Mouse (Mus musculus) lung, postnatal 10 days (tissue): Measurements from ENCODE around the gene Notum.
"Not testable (repeated sequence)": the region's sequence is repeated elsewhere in the genome, so short reads cannot be mapped to it uniquely, and the experiment has no call there.

Experiments
- DNase-seq: peaks from one replicate; pipeline ENCODE4 v3.0.0; 2021

Gene Notum

DNA sequence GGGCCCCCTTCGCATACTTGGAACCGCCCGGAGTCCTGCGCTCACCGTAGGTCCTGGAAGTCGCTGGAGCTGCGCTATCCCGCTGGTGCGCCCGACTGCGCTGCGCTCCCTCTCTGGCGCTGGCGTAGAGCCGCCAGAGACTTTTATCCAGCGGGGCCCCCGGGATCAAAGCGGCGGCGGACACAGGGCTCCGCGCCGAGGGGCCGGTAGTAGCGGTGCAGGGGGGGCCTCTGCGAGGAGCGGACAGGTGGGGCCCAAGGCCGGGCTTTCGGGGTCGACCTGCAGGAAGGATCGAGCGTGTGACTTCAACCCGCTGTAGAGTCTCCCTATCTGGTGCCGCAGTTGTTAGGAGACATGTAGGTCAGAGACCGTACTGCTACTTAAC, at the start of gene Notum:
Gene Notum, minus strand, starts transcription at position 100 of the 385 bp plus-strand sequence.
- DNase-seq = no peak

DNA sequence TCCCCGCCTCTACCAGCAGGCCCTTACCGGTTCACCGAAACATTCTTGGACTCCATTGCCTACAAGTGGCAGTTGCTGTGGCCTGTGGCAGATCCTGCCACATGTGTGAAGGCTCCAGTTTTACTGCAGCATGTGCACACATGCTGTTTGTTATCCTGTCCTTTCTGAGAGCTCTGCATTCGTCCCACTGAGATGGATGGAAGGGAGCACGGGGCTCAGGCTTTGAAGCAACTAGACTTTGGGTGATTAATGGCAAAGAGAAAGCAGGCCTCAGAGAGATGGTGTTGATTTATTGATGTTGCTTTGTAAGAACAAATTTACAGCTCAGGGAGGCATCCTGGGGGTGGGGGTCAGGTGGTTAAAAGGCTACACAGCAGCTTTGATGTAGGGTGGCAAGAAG, 49.7 kb upstream of the Notum start:
- DNase-seq = no peak

DNA sequence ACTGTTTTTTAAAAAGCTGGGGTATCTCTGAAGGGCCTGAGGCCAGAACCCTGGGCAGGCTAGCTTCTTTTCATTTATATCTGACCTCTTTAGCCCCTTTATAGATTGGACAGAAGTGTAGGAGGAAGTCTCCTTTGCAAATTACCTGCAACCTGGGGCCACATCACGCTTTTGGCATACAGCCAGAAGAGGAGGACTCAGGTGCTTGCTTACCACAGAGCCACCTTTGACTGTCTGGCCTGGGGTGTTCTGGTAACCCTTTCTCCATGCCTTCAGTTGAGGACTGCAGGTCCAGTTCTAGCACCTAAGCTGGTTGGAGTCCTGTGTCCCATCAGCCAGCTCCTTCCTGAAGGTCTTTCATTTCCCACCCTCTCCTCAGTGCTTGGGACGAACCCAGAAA, 48.6 kb upstream of the Notum start:
- peak; percentile 30 for DNase-seq

DNA sequence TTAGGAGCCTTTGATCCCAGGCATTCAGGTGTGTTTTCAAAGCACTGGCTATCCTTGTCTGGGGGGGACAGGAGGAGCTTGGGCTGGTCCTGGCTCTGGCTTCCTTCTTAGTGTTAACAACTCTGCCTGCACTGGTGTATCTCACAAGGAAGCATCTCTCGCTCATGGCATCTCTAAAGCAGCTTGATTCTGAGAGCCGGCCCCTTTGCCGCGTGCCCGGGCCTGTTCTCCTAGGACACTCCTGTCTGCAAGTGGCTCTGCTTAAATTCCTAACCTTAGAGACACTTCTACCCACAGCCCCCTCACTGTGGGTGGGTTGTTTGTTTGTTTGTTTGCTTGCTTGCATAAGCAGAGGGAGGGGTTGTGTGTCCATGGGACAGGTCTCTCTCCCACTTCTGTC, 47.0 kb upstream of the Notum start:
- DNase-seq = no peak

DNA sequence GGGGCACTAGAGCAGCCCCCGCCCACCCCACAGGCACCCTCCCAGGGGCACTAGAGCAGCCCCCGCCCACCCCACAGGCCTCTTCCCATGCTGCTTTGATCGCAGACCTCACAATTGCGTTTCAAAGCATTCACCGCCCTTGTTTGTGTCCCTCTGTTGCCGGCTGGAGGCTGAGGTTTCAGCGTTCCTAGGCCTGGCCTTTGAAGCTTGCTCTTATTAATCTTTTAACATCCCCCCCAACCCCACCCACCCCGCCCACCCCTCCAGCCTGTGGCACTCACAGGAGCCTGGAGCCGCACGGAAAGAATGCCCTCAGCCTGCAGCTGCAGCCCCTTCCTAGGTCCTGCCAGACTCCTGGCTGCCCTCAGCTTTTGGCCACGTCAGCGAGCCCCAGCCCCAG, 46.2 kb upstream of the Notum start:
- DNase-seq = no peak

DNA sequence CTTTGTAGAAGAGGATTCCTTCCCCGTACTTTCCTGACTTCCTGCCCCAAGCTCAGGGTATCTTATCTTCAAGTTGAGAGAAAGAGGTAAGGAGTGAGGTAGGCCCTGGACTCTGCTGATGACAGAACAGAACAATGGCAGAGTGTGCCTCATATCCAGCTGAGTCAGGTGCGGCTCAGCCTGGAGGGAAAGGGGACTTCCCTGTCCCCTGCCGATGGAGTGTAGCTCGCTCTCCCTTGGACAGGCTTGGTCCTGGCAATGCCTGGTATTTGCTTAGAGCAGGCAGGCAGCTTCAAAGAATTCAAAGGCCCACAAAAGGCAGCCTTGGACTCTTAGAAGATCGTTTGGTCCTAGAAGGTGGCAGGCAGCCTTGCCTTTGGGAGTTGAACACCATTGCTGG, 45.1 kb upstream of the Notum start:
- DNase-seq = no peak

DNA sequence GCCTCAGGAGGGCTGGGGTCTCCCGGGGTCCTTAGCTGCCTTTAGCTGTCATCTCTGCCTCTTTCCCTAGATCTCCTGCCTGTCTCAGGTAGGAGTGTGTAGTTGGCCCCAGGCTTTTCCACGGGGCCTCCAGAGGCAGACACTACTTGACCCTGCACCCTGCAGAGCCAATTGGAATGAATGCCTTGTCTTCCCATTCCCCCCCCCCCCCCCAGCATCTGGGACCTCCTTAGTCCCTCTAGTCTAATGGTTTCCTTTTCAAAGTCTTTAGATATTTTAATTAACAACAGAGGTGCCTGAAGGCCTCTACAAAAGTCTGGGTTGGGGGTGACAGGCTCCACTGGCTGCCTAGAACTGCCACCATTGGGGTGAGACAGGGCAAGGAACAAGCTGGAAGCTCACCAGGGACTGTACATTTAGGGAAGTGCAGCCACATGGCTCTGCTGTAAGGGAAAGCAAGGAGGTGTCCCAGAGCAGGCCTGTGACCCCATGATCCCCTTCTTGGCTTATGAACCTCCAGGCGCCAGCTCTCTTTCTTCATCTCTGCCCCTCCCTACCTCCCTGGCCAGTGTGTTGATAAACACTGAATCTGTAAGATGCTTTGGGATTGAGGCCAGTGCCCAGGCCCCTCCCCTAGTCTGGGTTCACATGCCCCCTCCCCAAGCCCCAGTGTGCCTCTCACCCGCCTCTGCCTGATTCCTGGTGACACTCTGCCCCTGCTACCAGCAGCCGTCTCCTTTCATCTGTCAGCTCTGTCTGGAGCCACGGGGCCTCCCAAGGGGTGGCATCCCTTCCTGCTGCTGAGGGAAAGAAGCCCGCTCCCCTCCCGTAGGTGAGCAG, 43.7 kb upstream of the Notum start:
- DNase-seq = peak; percentile 82

DNA sequence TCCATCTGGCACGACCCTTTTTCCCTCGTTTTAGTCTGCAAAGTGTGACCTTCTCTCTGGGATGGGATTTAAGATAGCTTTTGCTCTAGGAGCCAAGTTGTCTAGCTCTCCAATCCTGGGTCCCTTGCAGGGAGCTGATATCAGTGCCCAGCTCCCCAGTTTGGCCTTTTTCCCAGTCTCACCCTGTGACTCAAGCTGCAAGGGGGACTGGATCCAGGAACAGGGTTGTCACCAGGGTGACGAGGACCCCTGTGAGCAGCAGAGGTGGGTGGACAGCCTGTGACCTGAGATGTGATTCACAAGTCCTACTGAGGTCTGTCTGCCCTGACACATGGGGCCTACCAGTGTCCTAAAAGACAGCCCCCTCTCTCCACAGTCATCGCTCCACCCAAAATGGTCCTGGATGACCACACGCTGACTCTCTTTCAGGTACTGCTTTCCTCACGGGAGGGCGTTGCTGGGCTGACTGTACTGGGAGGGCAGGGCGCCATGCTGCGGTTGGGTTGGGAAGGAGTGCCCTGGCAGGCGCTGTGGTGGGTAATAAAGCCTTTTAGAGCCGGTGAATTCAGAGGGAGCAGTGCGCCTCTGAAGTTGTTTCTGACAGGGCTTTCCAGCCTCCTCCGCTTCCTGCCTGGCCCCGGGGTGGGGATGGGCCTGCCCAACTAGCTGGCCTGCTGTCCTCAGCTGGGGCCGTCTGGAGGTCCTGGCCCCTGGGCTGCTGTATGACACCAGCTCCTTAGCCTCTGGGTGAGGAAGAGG, 42.9 kb upstream of the Notum start:
- peak; percentile 57 for DNase-seq

DNA sequence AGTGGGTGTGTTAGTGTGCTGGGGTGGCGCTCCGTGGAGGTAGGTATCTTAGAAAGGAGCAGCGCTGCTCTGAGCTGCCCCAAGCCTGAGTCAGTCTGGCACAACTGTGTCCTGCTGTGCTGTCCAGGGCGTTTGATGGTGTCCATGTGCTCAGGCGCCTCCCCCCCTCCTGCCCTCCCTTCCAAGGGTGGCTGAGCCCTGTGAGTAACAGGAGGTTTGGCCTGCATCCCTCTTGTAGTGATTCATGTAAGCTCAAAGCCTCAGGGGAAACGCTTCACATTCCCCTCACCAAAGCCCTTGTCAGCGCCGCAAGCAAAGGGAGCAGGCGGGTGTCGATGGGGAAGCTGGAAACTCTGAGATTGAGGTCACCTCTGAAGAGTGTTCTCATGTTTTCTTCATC, 36.8 kb upstream of the Notum start:
- peak; percentile 84 for DNase-seq

DNA sequence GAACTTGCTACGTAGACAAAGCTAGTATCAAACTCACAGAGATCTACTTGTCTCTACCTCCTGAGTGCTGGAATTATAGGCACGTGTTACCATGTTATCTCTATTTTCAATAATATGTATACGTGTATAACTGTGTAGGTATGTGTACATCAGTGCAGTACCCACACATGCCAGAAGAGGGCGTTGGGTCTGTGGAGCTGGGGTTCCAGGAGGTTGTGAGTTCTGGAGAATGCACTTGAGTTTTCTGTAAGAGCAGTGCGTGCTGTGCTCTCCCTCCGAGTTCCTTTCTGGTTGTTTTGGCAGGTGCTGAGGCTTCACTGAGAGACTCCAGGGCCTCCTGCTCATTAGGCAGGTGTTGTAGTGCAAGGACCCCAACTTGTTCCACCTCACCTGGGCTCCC, 35.6 kb upstream of the Notum start:
- no peak for DNase-seq

DNA sequence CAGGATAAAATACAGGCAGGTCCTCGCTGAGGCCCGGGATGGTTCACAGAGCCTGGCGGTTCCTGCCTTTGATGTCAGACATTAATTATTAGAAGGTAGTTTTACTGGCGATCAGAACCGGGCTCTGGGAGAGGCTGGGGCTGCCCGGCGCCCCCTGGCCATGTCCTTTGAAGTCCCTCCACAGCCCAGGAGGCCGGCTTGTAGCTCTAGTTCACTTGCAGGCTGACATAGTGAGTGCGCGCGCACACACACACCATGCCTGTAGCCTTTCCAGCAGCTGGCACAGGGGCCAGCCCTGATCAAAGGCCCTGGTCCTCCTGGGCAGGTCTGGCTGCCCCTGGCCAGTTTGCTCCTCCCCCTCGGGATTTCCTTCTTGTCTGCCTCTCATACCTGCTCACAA, 34.7 kb upstream of the Notum start:
- DNase-seq = no peak

DNA sequence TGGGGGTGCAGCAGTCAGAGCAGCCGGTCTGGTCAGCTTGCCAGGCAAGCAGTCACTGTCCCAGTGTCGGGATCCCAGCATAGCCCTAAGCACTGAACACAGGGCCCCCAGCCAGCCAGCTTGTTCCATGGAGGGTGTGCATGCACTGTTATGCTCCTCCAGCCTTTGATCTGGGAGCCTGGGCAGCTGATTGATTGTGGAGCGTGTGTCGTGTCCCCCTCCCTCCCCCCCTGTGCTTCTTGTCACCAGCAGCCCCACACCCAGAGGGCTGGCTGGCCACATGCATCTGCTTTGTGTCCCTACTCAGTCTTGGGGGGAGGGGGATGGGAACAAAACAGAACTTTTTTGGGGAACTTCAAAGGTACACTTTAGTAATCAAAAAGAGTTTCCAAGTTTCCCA, 34.2 kb upstream of the Notum start:
- DNase-seq = peak; percentile 85

DNA sequence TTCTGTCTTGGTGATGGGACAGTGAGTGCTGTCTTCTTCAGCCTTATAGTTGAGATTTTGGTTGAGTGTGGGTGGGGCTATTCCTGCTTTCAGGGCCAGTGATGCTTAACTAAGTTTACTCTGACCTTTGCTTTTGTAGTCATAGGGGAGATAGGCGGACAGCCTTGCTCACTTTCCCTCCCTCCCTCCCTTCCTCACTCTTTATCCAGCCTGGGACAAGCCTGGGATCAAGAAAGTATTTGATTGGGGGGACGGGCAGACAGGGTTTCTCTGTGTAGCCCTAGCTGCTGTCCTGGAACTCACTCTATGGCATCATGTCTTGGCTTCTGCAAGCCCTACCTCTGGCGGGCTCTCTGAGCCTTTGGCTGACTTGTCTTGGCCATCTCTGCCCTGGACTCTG, 32.5 kb upstream of the Notum start:
- DNase-seq = no peak

DNA sequence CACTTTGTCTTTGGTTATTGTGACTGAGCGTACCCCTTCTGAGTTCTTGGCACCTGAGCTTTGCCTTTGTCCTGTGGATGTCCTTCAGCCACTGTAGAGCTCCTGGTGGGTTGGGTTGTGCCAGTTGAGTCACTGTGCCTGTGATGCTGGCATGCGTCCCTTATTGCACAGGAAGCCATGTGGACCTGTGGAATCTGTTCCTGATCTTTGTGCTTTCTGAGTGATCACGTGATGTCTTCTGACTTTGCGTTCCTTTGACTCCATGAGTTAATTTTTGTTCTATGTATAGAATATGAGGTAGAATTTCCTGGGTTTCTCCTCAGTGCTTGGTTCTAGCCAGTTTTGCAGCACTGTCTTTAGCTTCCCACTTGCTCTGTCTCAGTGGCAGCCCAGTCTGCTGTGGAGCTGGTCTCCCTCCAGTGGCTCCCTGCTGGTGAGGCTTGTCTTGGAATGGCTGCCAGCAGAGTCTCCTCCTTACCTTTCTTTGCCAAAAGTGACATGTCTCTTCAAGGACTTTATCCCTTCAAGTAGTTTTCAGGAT, 31.6 kb upstream of the Notum start:
- peak; percentile 73 for DNase-seq

DNA sequence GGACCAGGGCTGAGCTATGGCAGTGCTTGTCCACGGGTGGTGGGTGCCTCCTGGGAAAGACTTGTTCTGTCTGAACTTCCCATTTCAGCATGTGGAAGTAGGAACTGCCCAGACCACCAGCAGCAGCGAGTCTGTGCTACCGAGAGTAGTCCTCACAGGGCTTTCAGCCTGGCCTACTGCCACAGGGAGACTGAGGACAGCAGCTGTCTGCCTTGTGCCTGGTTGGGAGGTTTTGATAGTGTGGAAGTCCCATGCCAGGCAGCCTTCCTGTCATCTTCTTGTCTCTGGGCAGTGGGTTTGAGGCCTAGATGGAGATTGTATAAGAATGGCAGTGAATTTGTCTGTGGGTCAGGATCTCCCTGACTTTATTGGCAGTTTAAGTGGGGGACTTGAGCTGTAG, 28.4 kb upstream of the Notum start:
- DNase-seq = no peak

DNA sequence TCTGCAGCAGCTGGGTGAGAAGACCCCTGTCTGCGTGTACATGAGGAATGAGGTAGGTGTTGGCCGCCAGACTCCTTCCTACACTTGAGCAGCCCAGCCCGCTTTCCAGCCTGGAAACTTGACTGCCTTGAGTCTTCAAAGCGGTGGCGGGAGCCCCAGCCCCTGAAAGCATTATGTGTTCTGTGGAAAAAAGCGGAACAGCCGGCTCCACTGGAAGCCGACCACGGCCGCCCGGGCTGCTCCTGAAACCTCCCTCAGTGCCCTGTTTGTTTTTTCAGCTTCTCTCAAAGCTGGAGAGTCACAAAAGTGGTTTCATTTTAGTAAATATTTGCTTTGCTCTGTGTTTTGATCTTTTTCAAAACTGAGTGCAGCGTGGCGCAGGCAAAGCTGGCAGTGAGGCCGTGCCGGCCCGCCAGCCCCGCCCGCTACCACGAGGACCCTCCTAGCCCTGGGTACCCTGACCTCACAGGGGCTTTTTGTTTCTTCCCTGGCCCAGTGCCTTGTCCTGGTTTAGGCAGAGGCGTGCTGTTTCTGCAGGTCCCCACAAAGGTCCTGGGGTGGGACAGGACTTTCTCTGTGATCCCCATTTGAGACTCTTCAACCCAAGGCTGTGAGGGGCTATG, 25.8 kb upstream of the Notum start:
- DNase-seq = peak; percentile 69

DNA sequence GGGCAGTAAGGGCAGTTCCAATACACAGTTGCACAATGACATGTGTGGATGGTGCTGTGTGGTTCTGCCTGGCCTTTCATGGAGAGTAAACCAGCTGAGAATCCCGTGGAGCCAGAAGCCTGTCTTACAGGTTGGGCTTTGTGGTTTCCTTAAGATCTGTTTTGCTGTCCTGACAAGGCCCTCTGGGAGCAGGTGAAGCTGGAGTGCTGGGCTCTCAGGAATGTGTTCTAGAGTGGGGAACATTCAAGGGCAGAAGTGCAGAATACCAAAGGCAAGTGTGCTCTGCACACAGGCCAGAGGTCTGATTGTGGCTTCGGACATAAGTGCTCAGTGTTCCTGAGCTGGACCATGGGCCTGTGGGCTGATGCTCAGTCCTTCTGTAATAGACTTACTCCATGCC, 23.7 kb upstream of the Notum start:
- peak; percentile 50 for DNase-seq

DNA sequence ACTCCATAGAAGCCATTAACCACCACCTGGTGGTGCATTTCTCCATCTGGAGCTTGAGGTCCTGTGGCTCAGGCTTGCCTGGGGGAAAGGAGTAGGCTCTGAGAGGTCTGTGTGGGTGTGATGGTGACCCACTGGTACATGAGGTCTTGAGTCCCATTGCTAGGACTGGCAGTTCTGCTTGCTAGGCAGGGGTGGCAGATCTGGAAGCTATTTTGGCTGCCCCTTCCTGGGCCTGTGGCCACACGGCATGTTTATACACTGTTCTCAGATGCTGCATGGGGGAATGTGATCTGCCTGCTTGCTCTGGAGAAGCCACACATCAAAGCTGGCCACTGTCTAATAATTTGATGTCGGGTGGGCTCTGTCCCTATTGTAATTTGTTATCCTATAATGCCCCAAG, 23.1 kb upstream of the Notum start:
- no peak for DNase-seq

DNA sequence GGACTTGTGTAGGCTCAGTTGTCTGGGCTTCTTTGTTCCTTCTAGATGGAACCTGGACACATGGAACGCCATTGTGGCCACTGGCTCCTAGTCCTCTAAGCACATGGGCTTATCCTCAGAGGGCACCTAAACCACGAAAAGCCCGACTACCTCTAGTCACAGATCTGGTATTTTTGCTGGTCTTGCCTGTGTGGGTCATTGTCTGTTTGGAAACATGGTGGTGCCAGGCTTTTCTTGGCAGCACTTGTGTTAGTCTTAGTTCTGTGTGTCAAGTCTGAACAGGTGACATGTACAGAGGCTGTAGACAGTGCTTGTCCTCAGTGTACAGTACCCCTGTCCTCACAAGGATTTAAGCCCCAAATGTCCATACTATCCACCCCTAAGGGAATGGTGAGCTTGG, 22.6 kb upstream of the Notum start:
- DNase-seq = no peak

DNA sequence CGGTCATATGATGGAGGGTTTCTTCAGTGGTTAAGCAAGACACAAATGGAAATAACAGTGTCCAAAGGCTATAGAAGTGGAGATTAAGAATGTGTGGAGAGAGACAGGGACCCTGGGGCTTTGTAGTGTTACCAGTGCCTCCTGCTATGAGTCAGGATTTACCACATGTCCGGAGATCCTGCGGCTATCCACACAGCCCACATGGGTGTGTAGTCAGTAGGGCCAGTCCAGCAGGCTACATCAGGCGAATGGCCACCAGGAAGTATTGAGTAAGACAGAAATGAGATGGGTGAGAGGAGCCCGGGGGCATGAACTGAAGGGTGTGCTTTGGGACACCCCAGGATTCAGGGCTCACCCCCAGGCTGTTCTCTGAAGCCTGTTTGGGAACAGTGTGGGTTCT, 21.7 kb upstream of the Notum start:
- no peak for DNase-seq

DNA sequence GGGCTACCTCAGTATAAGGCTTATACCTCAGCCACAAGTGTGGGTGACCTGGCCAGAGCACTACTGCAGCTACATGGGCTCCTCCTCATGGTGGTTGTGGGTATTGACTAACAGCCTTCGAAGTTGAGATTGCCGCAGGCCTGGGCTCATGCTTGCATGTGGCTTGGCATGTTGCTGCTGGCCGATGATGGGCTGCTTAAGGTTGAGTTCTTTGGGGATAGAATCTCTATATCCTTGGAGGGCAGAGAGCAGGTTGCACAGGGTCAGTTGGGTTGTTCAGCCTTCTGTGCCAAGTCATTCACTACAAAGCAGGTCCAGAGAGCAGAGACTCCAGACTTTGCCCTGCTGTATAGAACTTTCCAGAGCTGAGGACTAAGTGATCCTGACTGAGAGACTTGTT, 18.9 kb upstream of the Notum start:
- DNase-seq = peak; percentile 66

DNA sequence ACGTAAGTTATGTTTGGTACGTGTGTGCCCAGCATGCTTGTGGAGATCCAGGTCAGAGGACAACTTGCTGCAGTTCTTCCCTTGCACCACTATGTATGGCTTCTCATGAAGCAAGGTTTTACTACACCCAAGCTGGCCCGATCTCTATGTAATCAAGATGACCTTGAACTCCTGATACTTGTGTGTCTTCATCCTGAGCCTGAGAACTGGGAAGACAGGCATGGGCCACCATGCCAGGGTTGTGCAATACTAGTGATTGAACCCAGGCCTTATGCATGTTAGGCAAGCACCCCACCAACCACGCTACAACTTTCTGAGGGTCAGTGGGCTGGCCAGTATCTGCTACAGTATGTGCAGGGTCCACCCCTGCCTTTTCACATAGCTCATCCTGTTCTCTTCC, 16.0 kb upstream of the Notum start:
- no peak for DNase-seq

DNA sequence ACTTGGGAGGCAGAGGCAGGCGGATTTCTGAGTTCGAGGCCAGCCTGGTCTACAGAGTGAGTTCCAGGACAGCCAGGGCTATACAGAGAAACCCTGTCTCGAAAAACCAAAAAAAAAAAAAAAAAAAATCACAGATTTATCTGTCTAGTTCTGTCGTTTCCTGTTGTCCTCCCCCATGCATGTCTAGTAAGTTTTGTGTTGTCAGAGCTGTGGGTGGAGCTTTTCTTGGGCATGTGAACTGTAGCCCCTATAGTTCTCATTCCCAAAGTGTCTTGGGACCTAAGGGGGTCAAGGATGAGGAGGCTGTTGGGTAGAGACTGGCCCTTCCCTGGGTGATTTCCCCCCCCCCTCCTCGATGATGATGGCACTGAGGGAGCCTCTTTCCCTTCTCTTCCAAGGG, 14.9 kb upstream of the Notum start:
- DNase-seq = not testable (repeated sequence)

DNA sequence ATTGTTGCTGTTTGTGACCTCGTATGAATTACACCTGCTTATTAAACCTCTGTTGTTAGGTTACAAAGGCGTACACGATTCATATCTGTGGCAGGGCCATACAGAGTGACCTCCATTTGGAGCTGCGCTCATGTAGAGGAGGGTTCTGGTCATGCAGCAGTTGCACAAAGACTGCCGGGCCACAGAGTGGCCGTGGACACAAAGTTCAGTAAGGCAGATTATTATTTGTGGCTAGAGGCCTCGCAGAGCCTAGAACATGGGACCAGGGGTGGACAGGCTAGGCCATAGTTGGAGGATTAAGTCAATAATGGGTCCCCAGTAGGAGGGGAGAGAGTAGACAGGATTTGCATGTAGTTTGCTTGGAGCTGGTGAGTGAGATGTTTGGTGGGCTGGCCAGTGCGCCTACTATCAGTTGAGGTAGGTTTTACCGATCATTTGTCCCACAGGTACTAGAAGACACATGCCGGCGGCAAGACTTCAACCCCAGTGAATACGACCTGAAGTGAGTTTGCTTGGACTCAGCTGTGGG, 12.7 kb upstream of the Notum start:
- no peak for DNase-seq
